Mouse (Mus musculus): ENCODE results near the gene Tacr1.
"Not testable (repeated sequence)": the region's sequence is repeated elsewhere in the genome, so short reads cannot be mapped to it uniquely, and the experiment has no call there.

Tacr1 gene

GRCm38 (mm10) chr6:82401595-82402451 is at the start of gene Tacr1:
Gene Tacr1, plus strand, starts transcription at chr6:82402334.
- DNase-seq: peak; percentile 10

GRCm38 (mm10) chr6:82376144-82376543 is 26.0 kb upstream of the Tacr1 start:
- DNase-seq: no peak

- no peak for DNase-seq
Measured at GRCm38 (mm10) chr6:82383556-82383955, 18.6 kb upstream of the Tacr1 start.

GRCm38 (mm10) chr6:82402501-82403495 is 664 bp downstream of the Tacr1 start:
- no peak for DNase-seq

GRCm38 (mm10) chr6:82418367-82418766 is 16.2 kb downstream of the Tacr1 start:
- no peak for DNase-seq

GRCm38 (mm10) chr6:82420222-82420621 is 18.1 kb downstream of the Tacr1 start:
- no peak for DNase-seq

- DNase-seq: no peak
Measured at GRCm38 (mm10) chr6:82428890-82429289, 26.8 kb downstream of the Tacr1 start.

- no peak for DNase-seq
Measured at GRCm38 (mm10) chr6:82429766-82430165, 27.6 kb downstream of the Tacr1 start.

- no peak for DNase-seq
Measured at GRCm38 (mm10) chr6:82437174-82437573, 35.0 kb downstream of the Tacr1 start.

GRCm38 (mm10) chr6:82452206-82453095 is 50.3 kb downstream of the Tacr1 start:
- not testable (repeated sequence) for DNase-seq

- DNase-seq: no peak
Measured at GRCm38 (mm10) chr6:82455245-82455644, 53.1 kb downstream of the Tacr1 start.

- DNase-seq: no peak
Measured at GRCm38 (mm10) chr6:82457163-82457763, 55.1 kb downstream of the Tacr1 start.

- DNase-seq: no peak
Measured at GRCm38 (mm10) chr6:82458762-82459389, 56.7 kb downstream of the Tacr1 start.

- DNase-seq: no peak
Measured at GRCm38 (mm10) chr6:82463171-82463570, 61.0 kb downstream of the Tacr1 start.

GRCm38 (mm10) chr6:82474477-82474876 is 72.3 kb downstream of the Tacr1 start:
- DNase-seq: no peak

GRCm38 (mm10) chr6:82483842-82484241 is 81.7 kb downstream of the Tacr1 start:
- DNase-seq: no peak

GRCm38 (mm10) chr6:82494481-82494880 is 92.3 kb downstream of the Tacr1 start:
- DNase-seq: no peak

- no peak for DNase-seq
Measured at GRCm38 (mm10) chr6:82510843-82511416, 108.8 kb downstream of the Tacr1 start.

- DNase-seq: no peak
Measured at GRCm38 (mm10) chr6:82519626-82520025, 117.5 kb downstream of the Tacr1 start.

- DNase-seq: no peak
Measured at GRCm38 (mm10) chr6:82522567-82522966, 120.4 kb downstream of the Tacr1 start.

Data from cerebellum, adult 9-11 months (tissue).